Mouse (Mus musculus): ENCODE results near the gene Fopnl.

- TF ChIP-seq CTCF (IDR thresholded peaks at IDR 0.05 in 2 of 3, conservative IDR thresholded peaks at IDR 0.05 in 1 of 3; ENCODE audit: control insufficient read depth in 1 of 3, insufficient read depth in 1 of 3, low read depth in 2 of 3, low read length in 3 of 3, poor library complexity in 1 of 3, severe bottlenecking in 1 of 3) (no peak), ZNF384 (IDR thresholded peaks at IDR 0.05; ENCODE audit: low read depth, low read length) (no peak), GATA1 (IDR thresholded peaks at IDR 0.05; ENCODE audit: low read depth, low read length) (no peak), E2F4 (IDR thresholded peaks at IDR 0.05; ENCODE audit: borderline replicate concordance, low read depth, low read length) (no peak), POLR2AphosphoS2 (IDR thresholded peaks at IDR 0.05; ENCODE audit: low read length) (no peak), UBTF (IDR thresholded peaks at IDR 0.05; ENCODE audit: borderline replicate concordance, insufficient read depth, low read depth, low read length) (no peak), EP300 (IDR thresholded peaks at IDR 0.05; ENCODE audit: low read depth in 1 of 2, low read length in 2 of 2) (no peak), POLR2A (IDR thresholded peaks at IDR 0.05; ENCODE audit: control insufficient read depth in 1 of 2, insufficient read depth in 1 of 2, low read depth in 1 of 2, low read length in 2 of 2, poor library complexity in 1 of 2) (no peak), ETS1 (IDR thresholded peaks at IDR 0.05; ENCODE audit: low read depth, low read length) (no peak), MAX (IDR thresholded peaks at IDR 0.05; ENCODE audit: low read length) (no peak), MXI1 (IDR thresholded peaks at IDR 0.05; ENCODE audit: low read depth, low read length) (no peak), USF1 (IDR thresholded peaks at IDR 0.05; ENCODE audit: low read depth, low read length) (no peak), NELFE (IDR thresholded peaks at IDR 0.05; ENCODE audit: low read depth, low read length) (no peak)
These were observed 18.7 kb downstream of the Fopnl start for GRCm38 (mm10) chr16:14298461-14298860.

All from MEL (cell line).